Mouse (Mus musculus) lung, adult 2 months (tissue): ENCODE measurements around the gene Slc25a47.

ENCODE experiments used
- CTCF ChIP-seq: fragments of 200-500 bp; IDR thresholded peaks from 2 replicates; pipeline ENCODE4 v1.5.1; 2011; ENCODE audit warnings: mild to moderate bottlenecking, low read length, control low read depth; ENCODE audit not compliant: insufficient read depth
- POLR2A ChIP-seq: fragments of 200-500 bp; IDR thresholded peaks from 2 replicates; pipeline ENCODE4 v1.6.1; 2011; ENCODE audit warnings: low read depth, mild to moderate bottlenecking, control low read depth, low read length, borderline replicate concordance; ENCODE audit errors: extremely low read depth

GRCm38 (mm10) chr12:108829636-108830035 lies 6.2 kb upstream of the Slc25a47 start:
- no peak for TF ChIP-seq CTCF
- no peak for TF ChIP-seq POLR2A
